Mouse (Mus musculus) ovary, postnatal 14 days (tissue): ENCODE measurements at regions not wholly inside any gene's neighbourhood (a gene's known extent, or its start where the extent isn't known, plus 50 kb on each side); places are given as distances from the start of the nearest gene placed in this dataset.

ENCODE experiments used
- DNase-seq: peaks from one replicate; pipeline ENCODE4 v3.0.0; 2022; ENCODE audit warnings: low spot score

DNA sequence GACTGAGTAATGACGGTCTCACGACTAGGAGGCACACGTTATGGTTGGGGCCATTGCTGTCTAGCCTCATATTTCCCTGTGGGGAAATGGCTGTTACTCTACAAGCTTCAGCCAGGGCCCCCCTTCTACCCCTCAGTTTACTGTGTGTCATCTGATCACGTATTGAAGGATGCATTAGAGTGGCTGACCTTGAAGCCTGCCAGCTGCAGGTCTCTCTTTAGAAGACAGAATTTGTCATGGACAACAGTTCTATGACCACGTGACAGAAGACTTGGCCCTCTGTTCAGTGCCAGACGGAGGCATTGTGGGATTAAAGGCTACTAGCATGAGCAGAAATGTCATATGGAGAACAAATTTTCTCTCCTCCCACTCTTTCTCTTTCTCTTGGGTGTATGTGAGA lies 115.6 kb downstream of the Gas1 start:
- no peak for DNase-seq

DNA sequence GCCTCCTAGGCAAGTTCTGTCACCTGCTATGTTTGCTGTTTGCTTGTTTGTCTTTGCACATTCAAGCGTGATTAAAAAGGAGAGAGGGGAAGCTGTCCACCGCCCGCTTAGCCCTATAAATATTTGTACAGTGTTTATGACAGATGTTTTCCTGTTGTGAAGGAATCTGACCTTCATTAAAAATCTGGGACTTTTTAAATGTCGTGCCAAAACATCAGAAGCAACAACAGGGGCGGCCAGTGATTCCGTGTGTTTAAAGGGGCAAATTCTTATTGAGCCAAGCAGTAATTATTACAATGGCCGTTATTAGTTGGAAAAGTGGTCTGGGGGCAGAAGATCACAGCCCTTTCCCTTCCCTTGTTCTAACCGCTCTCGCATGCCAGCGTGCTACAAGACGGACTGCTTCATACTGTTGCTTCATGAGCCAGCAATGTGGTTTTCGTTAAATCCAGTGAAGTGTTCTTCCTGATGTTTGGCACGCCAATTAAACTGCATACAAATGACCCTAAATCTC lies 119.3 kb downstream of the Gas1 start:
- DNase-seq, result no peak

DNA sequence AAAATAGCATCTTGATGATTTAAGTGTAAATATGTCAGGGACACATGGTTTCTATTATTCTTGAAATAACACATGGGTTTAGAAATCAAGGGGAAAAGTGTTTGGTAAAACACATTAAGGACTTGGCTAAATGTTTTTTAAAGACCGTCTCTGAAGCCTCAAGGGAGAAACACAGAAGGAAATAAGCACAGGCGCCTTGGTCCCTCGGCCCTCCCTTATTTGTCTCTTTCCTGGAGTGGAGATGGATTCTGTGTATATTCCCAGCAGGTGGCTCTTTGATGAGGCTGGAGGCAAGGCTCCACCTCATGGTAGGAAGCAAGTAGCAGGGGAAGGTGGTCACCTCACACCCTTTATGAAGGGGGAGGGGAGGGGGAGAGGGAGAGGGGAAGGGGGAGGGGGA lies 122.6 kb downstream of the Gas1 start:
- DNase-seq, result no peak

DNA sequence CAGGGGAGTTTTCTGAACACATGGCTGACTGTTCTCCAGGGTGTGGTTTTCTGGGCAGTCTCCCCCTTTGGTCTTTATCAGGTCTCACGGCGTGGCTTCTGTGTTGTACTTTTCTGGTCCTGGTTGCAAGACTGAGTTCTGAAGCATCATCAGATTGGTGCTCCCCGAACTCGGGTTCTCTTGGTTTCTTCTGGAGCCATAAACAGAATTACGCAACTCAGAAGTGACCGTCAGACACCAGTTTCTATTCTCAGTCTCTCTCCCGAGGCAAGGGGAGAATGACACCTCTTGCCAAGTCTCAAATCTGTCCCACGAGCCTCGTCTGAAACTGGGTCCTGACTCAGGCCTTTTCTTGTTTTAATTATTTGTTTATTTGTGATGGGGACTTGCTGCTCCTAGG lies 123.1 kb downstream of the Gas1 start:
- DNase-seq, result no peak

DNA sequence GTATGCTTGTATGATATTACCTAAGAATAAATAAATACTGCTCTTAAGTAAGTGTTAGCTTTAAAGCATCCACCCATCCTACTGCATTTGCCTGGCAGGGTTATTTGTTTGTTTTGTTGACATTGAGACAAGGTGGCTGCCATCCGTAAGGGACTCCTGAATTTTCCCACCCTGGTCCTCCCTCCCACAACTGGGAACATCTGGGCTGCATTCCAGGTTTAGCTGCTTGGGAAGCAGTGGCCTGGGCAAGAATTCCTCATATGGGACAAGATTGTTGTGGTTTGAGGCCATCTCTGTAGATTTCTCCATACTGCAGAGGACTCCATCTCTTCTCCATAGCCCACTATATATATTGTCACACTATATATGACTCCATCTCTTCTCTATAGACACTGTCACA lies 125.3 kb downstream of the Gas1 start:
- DNase-seq, result no peak

DNA sequence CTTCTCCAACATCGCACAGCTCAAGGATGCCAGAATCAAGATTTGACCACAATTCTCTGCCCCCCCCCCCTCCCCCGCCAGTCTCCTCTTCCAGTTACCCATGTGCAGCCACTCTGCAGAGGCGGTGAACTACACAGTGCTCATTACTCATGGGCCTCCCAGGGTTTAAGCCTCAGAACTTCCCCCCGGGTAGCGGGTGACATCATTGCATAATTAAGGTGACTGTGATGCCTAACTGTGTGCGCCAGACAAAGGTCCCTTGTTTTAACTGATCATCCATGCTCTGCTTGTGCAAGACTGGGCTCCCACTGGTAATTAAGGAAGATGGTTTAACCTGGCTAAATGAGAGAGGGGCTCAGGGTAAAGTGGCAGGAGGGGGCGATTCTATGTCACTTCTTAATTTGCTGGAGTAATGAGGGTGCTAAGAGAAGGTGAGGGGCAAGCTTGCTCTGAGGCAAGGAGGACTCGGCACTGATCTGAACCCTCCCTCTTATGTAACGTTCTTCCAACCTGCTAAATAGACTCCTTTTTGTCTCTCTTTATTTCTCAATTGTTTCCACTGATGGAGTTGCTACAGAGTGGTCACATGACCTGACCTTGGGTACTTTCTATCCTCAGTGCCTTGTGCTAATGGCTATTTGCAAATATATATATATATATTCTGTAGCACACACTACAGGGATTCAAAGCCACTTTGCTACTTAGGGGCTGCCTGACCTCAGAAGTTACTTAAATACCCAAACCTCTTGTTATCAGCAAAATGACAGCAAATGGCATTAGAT lies 126.2 kb downstream of the Gas1 start:
- no peak for DNase-seq

DNA sequence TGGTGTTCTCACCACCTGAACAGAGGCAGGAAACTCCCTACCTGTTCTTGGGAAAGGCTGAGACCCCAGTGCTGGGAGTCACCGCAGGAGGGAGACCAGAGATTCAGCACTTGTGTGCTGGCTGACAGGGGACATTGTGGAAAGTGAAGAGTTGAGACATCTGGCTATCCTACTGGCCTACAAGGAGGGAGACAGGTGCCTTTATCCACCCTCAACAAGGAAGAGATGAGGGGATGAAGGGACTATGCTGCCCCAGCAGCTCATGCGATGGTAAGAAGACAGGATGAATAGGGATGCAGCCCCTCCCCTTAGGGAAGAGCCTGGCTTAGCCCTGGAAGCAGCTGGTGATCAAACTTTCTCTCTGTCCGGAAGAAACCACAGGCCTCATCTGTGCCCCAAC lies 127.5 kb downstream of the Gas1 start:
- DNase-seq, result no peak

DNA sequence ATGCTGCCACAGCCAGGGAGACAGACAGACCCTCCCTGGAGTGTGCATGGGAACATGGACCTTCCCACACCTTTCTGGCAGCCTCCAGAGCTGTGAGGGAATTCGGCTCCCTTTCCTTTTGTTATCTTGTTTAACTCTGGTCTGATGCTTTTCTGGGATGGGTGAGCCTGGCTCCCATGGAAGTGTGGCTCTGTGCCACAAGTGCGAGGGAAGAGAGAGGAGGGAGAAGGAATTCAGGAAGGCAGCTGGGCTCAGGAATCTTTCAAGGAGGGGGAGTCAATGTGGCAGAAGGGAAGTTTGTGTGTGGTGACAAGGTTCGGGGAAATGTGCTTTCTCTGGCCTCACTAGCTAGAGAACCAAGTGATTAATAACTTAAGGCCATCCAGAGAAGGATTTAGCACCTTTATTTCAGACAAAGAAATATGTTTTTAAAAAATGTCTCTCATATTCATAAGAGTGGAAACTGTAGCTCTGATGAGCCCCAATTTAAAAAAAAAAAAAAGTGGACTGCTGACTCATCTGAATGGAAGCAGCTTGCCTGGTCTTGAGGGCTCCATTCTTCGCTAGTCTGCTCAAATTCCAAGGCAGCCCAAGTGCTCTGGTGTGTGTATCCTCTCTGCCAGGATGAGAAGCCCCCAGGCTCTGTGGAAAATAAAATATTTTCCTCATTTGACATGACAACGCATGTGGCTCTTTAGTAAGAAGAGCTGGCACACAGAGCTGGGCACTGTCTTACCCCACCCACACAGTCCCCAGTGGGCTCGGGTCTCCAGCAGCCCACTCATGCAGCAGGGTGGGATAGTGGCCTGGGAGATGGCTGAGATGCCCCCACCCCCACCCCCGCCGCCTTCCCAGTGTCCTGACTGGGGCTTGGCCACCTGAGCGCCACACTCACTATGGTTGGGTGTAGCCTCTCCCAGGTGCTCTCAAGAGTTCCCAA lies 129.1 kb downstream of the Gas1 start:
- DNase-seq, result no peak

DNA sequence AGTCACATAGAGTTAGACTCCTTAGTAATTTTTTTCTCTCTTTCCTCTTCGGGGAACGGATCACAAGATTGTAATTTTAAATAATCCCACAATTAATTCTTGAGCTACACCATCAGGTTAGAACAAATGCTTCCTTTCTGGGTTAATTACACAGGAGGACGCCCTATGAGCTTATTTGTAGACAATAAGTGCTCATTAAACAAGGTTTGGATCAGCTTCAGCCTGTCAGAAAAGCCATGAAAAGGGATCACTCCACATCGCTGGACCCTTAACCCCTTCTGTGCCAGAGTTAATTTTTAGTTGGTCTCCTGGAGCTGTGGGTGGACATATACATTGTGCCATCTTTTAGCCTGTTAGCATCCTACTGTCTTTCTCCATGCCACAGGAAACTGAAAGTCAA lies 131.4 kb downstream of the Gas1 start:
- DNase-seq, result no peak

DNA sequence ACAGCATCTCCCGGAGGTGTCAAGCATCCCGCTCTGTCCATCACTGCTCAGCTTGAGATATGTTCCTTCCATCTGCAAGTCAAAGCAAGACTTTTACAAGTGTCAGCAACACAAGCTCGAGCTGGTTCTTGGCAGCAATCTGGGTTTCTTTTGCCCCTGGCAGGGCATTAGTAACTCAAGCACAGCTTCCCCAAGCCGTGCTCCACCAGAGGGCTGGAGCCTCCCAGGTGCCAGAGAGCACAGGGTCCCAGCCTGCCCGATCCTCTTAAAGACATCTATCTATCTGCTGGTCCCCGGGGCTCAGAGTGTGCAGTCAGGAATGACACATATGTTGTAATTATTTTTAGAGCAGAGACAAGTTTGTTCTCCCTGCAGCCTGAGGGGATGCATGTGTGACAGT lies 132.3 kb downstream of the Gas1 start:
- DNase-seq, result no peak

DNA sequence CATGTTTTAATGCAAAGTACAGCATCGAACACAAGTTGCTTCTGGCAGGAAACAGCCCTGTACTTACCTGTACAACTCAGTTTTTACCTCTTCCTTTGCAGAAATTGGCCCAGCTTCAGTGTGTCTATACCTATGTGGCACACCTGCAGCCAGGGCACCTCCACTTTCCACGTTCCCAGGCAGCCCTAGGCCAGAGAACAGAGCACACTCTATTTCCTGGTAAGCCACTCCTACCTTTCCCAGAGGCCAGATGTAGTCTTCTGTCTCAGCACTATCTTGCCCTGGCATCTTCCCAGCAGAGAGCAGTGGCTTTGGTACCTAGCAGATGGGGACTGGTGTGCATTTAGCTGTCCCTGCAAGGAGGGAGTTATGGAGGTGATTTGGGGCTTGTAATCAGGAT lies 134.7 kb downstream of the Gas1 start:
- no peak for DNase-seq

DNA sequence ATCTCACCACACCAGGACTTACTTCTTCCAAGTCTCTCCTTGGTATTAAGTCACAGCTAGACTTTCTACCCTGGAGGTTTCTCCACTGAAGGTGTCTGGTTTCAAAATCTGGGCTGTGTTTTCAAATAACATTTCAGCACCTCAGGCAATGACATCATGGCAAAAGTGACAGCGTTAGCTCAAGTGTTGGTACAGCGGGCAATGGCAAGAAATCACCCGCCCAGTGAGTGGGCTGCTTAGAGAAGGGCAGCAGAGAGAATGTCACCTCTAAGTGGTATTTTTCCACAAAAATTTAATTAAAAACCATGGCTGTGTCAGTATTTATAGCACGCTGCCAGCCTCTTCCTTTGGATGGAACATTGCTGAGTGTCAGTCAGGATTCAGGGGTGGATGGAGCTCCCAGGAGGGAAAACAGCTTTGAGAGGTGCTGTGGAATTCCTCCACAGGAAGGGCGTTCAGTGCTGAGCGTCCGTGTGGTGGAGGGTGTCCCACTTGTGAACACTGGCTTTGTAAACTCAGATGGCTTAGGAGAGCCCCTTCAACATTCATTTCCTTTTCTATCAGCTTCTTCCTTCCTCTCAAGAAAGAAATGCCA lies 141.5 kb downstream of the Gas1 start:
- no peak for DNase-seq

DNA sequence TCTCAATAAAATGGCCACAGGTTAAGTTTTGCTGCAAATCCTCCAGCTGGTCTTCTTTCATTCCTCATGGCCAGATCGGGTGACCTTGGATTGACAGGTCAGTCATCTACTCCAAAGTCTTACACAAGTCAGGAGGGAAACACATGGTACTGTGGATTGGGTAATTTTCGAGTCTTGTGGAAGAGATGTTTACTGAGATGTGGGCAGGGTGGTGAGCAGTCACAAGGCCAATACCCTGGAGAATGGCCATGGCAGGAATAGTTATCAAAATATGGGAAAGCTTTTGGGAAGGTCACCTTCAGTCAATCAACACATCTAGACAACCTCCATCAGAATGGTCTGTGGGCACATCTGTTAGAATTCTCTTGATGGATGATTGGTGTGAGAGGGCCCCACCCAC lies 144.0 kb downstream of the Gas1 start:
- no peak for DNase-seq

DNA sequence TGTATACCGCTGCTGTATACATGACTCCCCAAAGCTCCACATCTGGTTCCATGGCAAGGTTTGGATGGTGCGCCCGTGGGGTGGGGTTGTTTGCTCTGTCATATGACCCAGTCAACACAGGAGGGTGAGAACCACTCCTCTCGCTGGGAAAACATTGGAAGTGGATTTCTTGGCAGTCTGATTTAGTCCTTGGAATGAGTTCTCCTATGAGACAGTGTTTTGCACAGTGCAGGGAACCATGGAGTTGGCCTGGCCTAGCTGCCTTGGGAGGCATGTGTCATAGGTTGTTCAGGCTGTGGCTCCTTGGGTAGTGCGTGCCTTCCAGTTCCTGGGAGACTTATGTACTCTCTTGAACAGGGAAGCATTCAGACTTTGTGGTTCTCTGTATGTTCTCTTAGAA lies 144.6 kb downstream of the Gas1 start:
- no peak for DNase-seq

DNA sequence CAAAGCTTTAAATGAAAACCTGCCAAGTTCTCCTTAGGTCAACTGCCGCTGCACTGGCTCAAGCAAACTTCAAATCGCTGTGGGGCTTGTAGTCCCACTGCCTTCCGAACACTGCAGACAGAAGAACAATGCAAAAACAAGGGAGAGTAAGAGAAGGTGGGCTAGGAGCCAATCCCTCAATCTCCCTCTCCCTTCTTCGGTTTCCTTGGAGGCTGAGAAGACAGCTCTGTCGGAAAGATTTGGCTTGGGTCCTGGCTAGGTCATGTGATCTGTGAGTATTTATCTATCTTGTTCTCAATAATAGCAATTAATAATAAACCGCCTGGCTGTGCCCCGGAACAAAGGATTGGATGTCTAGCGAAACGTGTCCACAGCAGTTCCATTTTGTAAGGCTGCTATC lies 147.6 kb downstream of the Gas1 start:
- no peak for DNase-seq

DNA sequence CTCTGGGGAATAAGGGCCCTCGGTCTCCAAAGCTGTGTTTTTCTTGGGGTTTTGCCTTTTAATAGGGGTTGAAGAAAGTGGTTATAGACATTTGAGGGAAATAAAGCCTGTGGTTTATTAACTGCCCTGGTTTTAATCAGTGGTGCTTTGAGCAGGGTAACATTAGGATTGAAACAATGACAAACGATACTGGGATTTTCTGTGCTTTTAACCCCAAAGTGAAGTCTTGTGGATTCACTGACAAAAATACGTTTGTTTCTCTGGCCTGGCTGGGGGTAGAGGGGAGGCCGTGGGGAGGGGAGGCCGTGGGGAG lies 157.0 kb downstream of the Gas1 start:
- no peak for DNase-seq

DNA sequence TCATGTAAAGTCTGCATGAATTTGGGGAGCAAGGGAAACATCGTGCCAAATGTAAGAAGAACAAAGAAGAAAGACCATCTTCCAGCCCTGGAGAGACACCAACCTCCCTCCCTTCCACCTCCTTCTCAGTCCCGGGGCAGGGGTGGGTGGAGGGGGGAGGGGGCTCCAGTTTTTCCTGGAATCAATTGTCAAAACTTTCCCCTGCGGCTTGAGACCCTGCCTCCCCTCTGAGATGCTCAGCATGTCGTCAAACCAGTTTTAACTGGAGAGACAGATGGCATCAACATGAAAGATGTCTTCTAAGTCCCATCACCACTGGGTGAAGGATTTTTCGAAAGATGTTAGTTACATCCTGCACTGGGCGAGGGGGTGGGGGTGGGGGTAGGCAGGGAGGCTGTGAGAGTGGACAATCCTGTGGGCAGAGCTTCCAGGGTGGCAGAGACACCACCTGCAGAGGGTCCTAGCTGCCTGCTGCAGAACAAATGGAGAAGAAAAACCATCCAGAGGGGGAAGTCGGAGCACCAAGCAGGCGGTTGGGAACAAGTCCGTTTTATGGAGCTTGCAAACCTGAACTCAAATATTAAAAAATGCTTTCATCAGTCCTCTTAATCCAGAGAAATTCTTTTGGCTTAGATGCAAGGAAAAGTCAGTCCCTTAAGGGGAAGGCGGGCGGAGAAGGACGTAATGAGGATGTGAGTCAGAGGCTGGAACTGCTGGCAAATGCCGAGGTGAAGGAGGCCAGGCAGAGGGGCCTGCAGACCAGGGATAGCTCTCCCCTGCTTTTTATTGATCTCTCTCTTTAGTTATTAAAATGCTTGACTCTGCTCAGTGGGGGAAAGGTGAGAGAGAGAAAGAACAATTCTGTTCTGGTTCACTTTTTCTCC lies 157.6 kb downstream of the Gas1 start:
- peak; percentile 39 for DNase-seq

DNA sequence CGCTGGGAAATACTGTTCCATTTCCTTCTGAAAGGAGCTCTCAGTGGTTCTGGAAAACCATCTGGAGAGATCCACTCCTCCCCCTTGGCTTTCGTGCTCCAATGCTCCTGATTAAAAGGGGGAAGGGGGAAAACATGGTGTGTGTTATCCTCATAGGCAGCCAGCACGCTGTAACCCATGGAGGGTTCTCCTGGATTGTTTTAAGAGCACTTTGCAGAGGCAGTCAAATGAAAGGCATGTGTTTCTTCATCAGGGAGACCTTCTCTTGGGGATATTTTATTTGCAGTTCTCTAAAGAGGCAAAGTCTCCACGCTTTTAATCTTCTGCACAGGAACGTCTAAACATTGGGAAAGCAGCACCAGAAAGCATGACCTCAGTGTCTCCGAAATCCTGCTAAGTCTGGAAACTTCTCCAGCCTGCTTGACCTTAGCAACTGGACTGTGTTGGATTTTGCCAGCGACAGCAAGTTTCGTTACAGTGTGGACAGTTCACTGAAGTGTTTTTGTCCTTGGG lies 161.3 kb downstream of the Gas1 start:
- no peak for DNase-seq

DNA sequence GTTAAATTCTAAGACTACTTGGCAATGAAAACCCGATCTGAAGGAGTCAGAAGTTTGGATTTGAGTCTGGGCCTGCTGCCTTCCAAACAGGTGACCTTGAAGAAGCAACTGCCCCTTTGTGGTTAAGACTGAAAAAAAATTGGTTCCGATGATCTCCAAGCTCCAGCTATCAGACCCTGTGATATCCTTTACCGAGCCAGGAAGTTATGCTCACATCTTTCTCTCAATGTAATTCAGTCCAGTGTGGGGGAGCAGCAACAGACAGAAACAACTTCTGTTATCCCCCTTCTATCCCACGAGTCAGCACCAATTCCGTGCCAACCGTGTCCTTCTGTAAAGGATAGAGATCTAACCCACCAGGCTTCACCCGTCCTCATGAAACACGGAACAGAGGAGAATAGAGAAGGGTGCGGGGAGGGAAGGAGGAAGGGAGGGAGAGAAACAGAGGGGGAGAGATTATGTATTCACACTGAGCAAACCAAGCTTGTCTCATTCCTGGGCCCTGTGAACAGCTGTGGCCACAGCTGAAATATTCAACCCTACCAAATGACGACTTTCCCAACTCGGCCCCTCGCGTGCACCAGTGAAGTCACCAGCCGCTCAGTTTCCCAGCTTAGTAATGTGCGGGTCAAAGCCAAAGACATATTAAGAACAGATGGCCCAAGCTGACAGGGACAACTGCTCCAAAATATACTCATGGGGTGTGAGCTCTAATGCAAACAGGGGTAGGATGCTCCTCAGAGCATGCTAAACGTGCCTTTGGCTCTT lies 164.9 kb downstream of the Gas1 start:
- DNase-seq, result no peak

DNA sequence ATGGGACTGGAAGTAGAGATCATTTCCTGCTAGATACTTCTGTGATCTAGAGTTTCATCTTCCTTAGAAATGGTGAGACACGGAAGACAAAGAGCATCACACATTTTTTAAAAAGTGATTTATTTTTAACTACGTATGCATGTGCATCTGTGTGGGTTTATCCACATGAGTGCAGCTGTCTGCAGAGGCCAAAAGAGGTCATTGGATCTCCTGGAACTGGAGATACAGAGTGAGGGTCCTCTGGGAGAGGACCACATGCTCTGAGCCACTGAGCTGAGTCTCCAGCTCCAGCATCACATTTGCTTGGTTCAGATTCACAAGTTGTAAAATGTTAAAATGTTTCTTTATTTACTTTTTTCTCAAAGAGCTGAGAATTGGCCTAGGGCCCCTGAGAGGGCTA lies 166.1 kb downstream of the Gas1 start:
- DNase-seq, result no peak

DNA sequence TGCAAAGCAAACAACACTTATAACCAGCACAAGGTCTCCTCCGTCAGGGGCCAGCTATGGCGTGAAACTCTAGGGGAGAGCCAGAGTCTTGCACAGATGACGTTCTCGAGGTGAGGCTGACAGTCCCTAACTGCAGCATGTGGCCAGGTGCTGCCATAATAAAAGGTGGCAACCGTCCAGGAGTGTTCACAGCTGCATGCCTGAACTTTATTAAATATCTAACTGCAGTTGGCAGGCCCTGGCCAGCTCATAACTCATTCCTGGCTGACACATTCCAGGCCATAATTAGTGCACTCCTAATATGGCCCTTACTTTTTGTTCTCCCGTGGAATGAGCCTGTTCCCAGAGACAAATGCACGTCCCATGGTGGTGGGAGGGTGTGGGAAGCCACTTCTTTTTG lies 169.6 kb downstream of the Gas1 start:
- peak; percentile 39 for DNase-seq
